18 mouse cellular contexts compared by ENCODE assay signal in genomic region chr3:101228066-101228465, GRCm38 (mm10). TPM values are rescaled to one million over a fixed set of nuclear protein-coding genes. Genes with fewer than 3 reads are reported as not detected.
"Had no signal": no experiment of that assay in that cellular context is flagged by ENCODE, and none has a peak within 500 bp of the region (broad histone marks: within the 10 kb centered on the region; RNA-seq: fewer than 3 reads in every experiment).

No protein-coding gene starts in this region.

- H3K27me3 ChIP-seq: liver, embryonic 13.5 days; liver, embryonic 15.5 days; lung, embryonic 15.5 days; megakaryocyte, embryonic 14.5 days; midbrain, embryonic 15.5 days; neural tube, embryonic 12.5 days had no signal

- H3K36me3 ChIP-seq: liver, embryonic 13.5 days; liver, embryonic 15.5 days; lung, embryonic 15.5 days; midbrain, embryonic 13.5 days; midbrain, embryonic 15.5 days; neural tube, embryonic 12.5 days had no signal

- DNase-seq: liver, embryonic 13.5 days; liver, postnatal 0 days; lung, adult 2 months; lung, postnatal 14 days; lung, postnatal 36 days; retina, postnatal 1 day; right cerebral cortex, postnatal 14 days; thymus, adult 2 months; thymus, postnatal 25 days; thymus, postnatal 4 days had no signal

RNA-seq across cellular contexts. Expression of gene Cd2, which starts 59.7 kb away (rescaled TPM):
- total RNA-seq: megakaryocyte progenitor cell, adult 5-6 weeks; midbrain, postnatal 0 days had no signal
